Mouse (Mus musculus) forebrain, embryonic 13.5 days (tissue): ENCODE results near the gene Tagap. TPM values are rescaled to one million over a fixed set of nuclear protein-coding genes. Genes with fewer than 3 reads are reported as not detected.

Experiments used
- ATAC-seq: fragments of 200-750 bp; cut with Nextera tagmentation; 2 replicates; pipeline ENCODE4 v1.8.0; 2017
- H3K27ac ChIP-seq: fragments of 300-500 bp; sonication (generic); 2 replicates; pipeline ENCODE4 v1.5.1; 2015; ENCODE audit warnings: inconsistent platforms, mild to moderate bottlenecking, moderate library complexity
- H3K27me3 ChIP-seq: fragments of 300-500 bp; sonication (generic); 2 replicates; pipeline ENCODE4 v1.6.1; 2015; ENCODE audit warnings: mild to moderate bottlenecking, inconsistent platforms
- H3K36me3 ChIP-seq: fragments of 300-500 bp; sonication (generic); 2 replicates; pipeline ENCODE4 v1.6.1; 2015; ENCODE audit warnings: mild to moderate bottlenecking, inconsistent platforms; ENCODE audit not compliant: poor library complexity, severe bottlenecking
- H3K4me1 ChIP-seq: fragments of 300-500 bp; sonication (generic); 2 replicates; pipeline ENCODE4 v1.6.1; 2015; ENCODE audit warnings: inconsistent platforms
- H3K4me2 ChIP-seq: fragments of 300-500 bp; sonication (generic); 2 replicates; pipeline ENCODE4 v1.6.1; 2015; ENCODE audit warnings: inconsistent platforms, mild to moderate bottlenecking, moderate library complexity
- H3K4me3 ChIP-seq: fragments of 300-500 bp; sonication (generic); 2 replicates; pipeline ENCODE4 v1.5.1; 2015; ENCODE audit warnings: mild to moderate bottlenecking, inconsistent platforms
- H3K9ac ChIP-seq: fragments of 300-500 bp; sonication (generic); 2 replicates; pipeline ENCODE4 v1.6.1; 2015; ENCODE audit warnings: mild to moderate bottlenecking, inconsistent platforms
- H3K9me3 ChIP-seq: fragments of 300-500 bp; sonication (generic); replicated peaks from 2 replicates; pipeline ENCODE4 v1.6.1; 2016; ENCODE audit warnings: inconsistent platforms
- WGBS: fragments of 180-500 bp; shearing (Covaris S2); methylation state at CpG from one replicate; pipeline ENCODE4 v1.1.7; 2015; 5-methylcytosine and 5-hydroxymethylcytosine counted together
- polyA plus RNA-seq: library from polyadenylated mRNA; unstranded; fragments of >200 nt; fragmentation: Nextera tagmentation; extraction: Ambion mirVana; gene quantifications from 2 replicates; pipeline ENCODE4 v1.2.1, GENCODE M21; 2015

Gene Tagap
- polyA plus RNA-seq, 1 experiment from 2014 or later = 0.45 TPM

GRCm38 (mm10) chr17:7896047-7896635, 29.7 kb upstream of the Tagap start:
- H3K4me3 ChIP-seq = no peak overlapping the region
- no peaks in the 10 kb centered on the region for H3K4me1 ChIP-seq
- no peak overlapping the region for H3K9ac ChIP-seq
- ATAC-seq = 0 out of 2 replicates have a peak, but pooled peaks have one; percentile 30
- H3K4me2 ChIP-seq = no peak overlapping the region
- WGBS = 79% methylated on average over 10 of the region's 10 CpGs
- no peak overlapping the region for H3K27ac ChIP-seq
- H3K9me3 ChIP-seq = no peaks in the 10 kb centered on the region
- no peaks in the 10 kb centered on the region for H3K27me3 ChIP-seq
- H3K36me3 ChIP-seq = no peaks in the 10 kb centered on the region

GRCm38 (mm10) chr17:7897120-7897519, 28.7 kb upstream of the Tagap start:
- H3K36me3 ChIP-seq = no peaks in the 10 kb centered on the region
- no peaks in the 10 kb centered on the region for H3K9me3 ChIP-seq
- ATAC-seq = no peak
- no peak overlapping the region for H3K9ac ChIP-seq
- H3K4me1 ChIP-seq = peaks cover 2% of the 10 kb centered on the region; the same call in 1 of the 2 replicates
- 86% methylated on average over 11 of the region's 11 CpGs for WGBS
- H3K4me3 ChIP-seq = no peak overlapping the region
- H3K4me2 ChIP-seq = no peak overlapping the region
- no peak overlapping the region for H3K27ac ChIP-seq
- no peaks in the 10 kb centered on the region for H3K27me3 ChIP-seq

GRCm38 (mm10) chr17:7897756-7898155, 28.0 kb upstream of the Tagap start:
- Histone ChIP-seq H3K4me1 (peaks cover 6% of the 10 kb centered on the region; the same call in 1 of the 2 replicates), H3K4me3 (no peak overlapping the region), H3K4me2 (no peak overlapping the region), H3K9ac (no peak overlapping the region), H3K9me3 (no peaks in the 10 kb centered on the region), H3K36me3 (no peaks in the 10 kb centered on the region), H3K27ac (no peak overlapping the region), H3K27me3 (no peaks in the 10 kb centered on the region)
- ATAC-seq = no peak
- 91% methylated on average over 4 of the region's 4 CpGs for WGBS

GRCm38 (mm10) chr17:7899233-7899632, 26.6 kb upstream of the Tagap start:
- 85% methylated on average over 6 of the region's 6 CpGs for WGBS
- no peak overlapping the region for H3K4me2 ChIP-seq
- no peaks in the 10 kb centered on the region for H3K9me3 ChIP-seq
- no peak overlapping the region for H3K27ac ChIP-seq
- H3K27me3 ChIP-seq = no peaks in the 10 kb centered on the region
- no peak for ATAC-seq
- no peak overlapping the region for H3K4me3 ChIP-seq
- peaks cover 6% of the 10 kb centered on the region; the same call in 1 of the 2 replicates for H3K4me1 ChIP-seq
- H3K9ac ChIP-seq = no peak overlapping the region
- no peaks in the 10 kb centered on the region for H3K36me3 ChIP-seq

- Histone ChIP-seq H3K27me3 (no peaks in the 10 kb centered on the region), H3K4me1 (peaks cover 6% of the 10 kb centered on the region; the same call in 1 of the 2 replicates), H3K9ac (no peak overlapping the region), H3K36me3 (no peaks in the 10 kb centered on the region), H3K4me3 (no peak overlapping the region), H3K4me2 (no peak overlapping the region), H3K27ac (no peak overlapping the region), H3K9me3 (no peaks in the 10 kb centered on the region)
- 79% methylated on average over 4 of the region's 4 CpGs for WGBS
- ATAC-seq = no peak
Measured at GRCm38 (mm10) chr17:7899961-7900360, 25.8 kb upstream of the Tagap start.

- Histone ChIP-seq H3K9ac (no peak overlapping the region), H3K9me3 (no peaks in the 10 kb centered on the region), H3K27me3 (no peaks in the 10 kb centered on the region), H3K27ac (no peak overlapping the region), H3K4me2 (no peak overlapping the region), H3K4me3 (no peak overlapping the region), H3K4me1 (peaks cover 6% of the 10 kb centered on the region; the same call in 1 of the 2 replicates), H3K36me3 (no peaks in the 10 kb centered on the region)
- ATAC-seq = no peak
- 95% methylated on average over 2 of the region's 2 CpGs for WGBS
Measured at GRCm38 (mm10) chr17:7901536-7901935, 24.3 kb upstream of the Tagap start.

GRCm38 (mm10) chr17:7902362-7902761, 23.4 kb upstream of the Tagap start:
- H3K4me2 ChIP-seq = no peak overlapping the region
- no peak overlapping the region for H3K4me3 ChIP-seq
- peak; percentile 53; the same call in 1 of the 2 replicates for ATAC-seq
- no peaks in the 10 kb centered on the region for H3K27me3 ChIP-seq
- no peak overlapping the region for H3K9ac ChIP-seq
- H3K36me3 ChIP-seq = no peaks in the 10 kb centered on the region
- no peaks in the 10 kb centered on the region for H3K9me3 ChIP-seq
- peaks cover 6% of the 10 kb centered on the region; the same call in 1 of the 2 replicates for H3K4me1 ChIP-seq
- no peak overlapping the region for H3K27ac ChIP-seq
- WGBS = 66% methylated on average over 3 of the region's 3 CpGs

- Histone ChIP-seq H3K4me3 (no peak overlapping the region), H3K4me2 (no peak overlapping the region), H3K9ac (no peak overlapping the region), H3K27ac (no peak overlapping the region), H3K9me3 (no peaks in the 10 kb centered on the region), H3K4me1 (peaks cover 6% of the 10 kb centered on the region; the same call in 1 of the 2 replicates), H3K27me3 (no peaks in the 10 kb centered on the region), H3K36me3 (no peaks in the 10 kb centered on the region)
- no peak for ATAC-seq
- 25% methylated on average over 2 of the region's 2 CpGs for WGBS
Measured at GRCm38 (mm10) chr17:7904992-7905391, 20.8 kb upstream of the Tagap start.

- Histone ChIP-seq H3K9ac (no peak overlapping the region), H3K27ac (no peak overlapping the region), H3K4me3 (no peak overlapping the region), H3K36me3 (no peaks in the 10 kb centered on the region), H3K4me1 (peaks cover 6% of the 10 kb centered on the region; the same call in 1 of the 2 replicates), H3K27me3 (no peaks in the 10 kb centered on the region), H3K4me2 (no peak overlapping the region), H3K9me3 (no peaks in the 10 kb centered on the region; the same call in 1 of the 2 replicates)
- ATAC-seq = no peak
- 30% methylated on average over 3 of the region's 4 CpGs for WGBS
Measured at GRCm38 (mm10) chr17:7905936-7906685, 19.7 kb upstream of the Tagap start.

- H3K36me3 ChIP-seq = no peaks in the 10 kb centered on the region
- no peaks in the 10 kb centered on the region; the same call in 1 of the 2 replicates for H3K9me3 ChIP-seq
- no peak overlapping the region for H3K27ac ChIP-seq
- ATAC-seq = no peak
- H3K4me1 ChIP-seq = no peaks in the 10 kb centered on the region
- H3K27me3 ChIP-seq = no peaks in the 10 kb centered on the region
- 76% methylated on average over 2 of the region's 2 CpGs for WGBS
- no peak overlapping the region for H3K4me3 ChIP-seq
- no peak overlapping the region for H3K4me2 ChIP-seq
- no peak overlapping the region for H3K9ac ChIP-seq
Measured at GRCm38 (mm10) chr17:7914596-7915227, 11.1 kb upstream of the Tagap start.

- Histone ChIP-seq H3K9ac (no peak overlapping the region), H3K36me3 (no peaks in the 10 kb centered on the region), H3K9me3 (no peaks in the 10 kb centered on the region; the same call in 1 of the 2 replicates), H3K27ac (no peak overlapping the region), H3K4me1 (no peaks in the 10 kb centered on the region), H3K27me3 (no peaks in the 10 kb centered on the region), H3K4me3 (no peak overlapping the region), H3K4me2 (no peak overlapping the region)
- 87% methylated on average over 9 of the region's 9 CpGs for WGBS
- no peak for ATAC-seq
Measured at GRCm38 (mm10) chr17:7915791-7916190, 10.0 kb upstream of the Tagap start.
